Mouse (Mus musculus) heart, embryonic 14.5 days (tissue): ENCODE measurements around the gene Teddm2. TPM values are rescaled to one million over a fixed set of nuclear protein-coding genes. Genes with fewer than 3 reads are reported as not detected.

Experiments used
- ATAC-seq: fragments of 200-750 bp; cut with Nextera tagmentation; 2 replicates; pipeline ENCODE4 v1.8.0; 2017; ENCODE audit warnings: low read depth, moderate TSS enrichment; ENCODE audit not compliant: insufficient number of reproducible peaks, insufficient read depth, low FRiP score
- H3K27ac ChIP-seq, 2 experiments: fragments of 200-500 bp in 1 of 2; fragments of 300-500 bp in 1 of 2; sonication (generic) in 1 of 2; replicated peaks in 1 of 2; 2 replicates each; pipeline ENCODE4 v1.5.1; 2012 to 2014; ENCODE audit warnings: low read depth in 2 of 2, low read length in 2 of 2, control low read depth in 1 of 2, mild to moderate bottlenecking in 1 of 2, mixed read lengths in 1 of 2; ENCODE audit not compliant: control insufficient read depth in 1 of 2, insufficient read depth in 1 of 2
- H3K27me3 ChIP-seq: fragments of 300-500 bp; sonication (generic); 2 replicates; pipeline ENCODE4 v1.6.1; 2014; ENCODE audit warnings: mild to moderate bottlenecking, low read length, control low read depth; ENCODE audit not compliant: control insufficient read depth, insufficient read depth
- H3K36me3 ChIP-seq: fragments of 300-500 bp; sonication (generic); 2 replicates; pipeline ENCODE4 v1.6.1; 2014; ENCODE audit warnings: mild to moderate bottlenecking, control low read depth, low read length, mixed read lengths; ENCODE audit not compliant: control insufficient read depth, insufficient read depth
- H3K4me1 ChIP-seq, 2 experiments: fragments of 200-500 bp in 1 of 2; fragments of 300-500 bp in 1 of 2; sonication (generic) in 1 of 2; 2 replicates each; pipeline ENCODE4 v1.6.1; 2012 to 2014; ENCODE audit warnings: low read length in 2 of 2, control low read depth in 1 of 2, mixed read lengths in 1 of 2; ENCODE audit not compliant: control insufficient read depth in 2 of 2, insufficient read depth in 2 of 2
- H3K4me2 ChIP-seq: fragments of 300-500 bp; sonication (generic); 2 replicates; pipeline ENCODE4 v1.6.1; 2014; ENCODE audit warnings: mild to moderate bottlenecking, low read length
- H3K4me3 ChIP-seq, 2 experiments: fragments of 200-500 bp in 1 of 2; fragments of 300-500 bp in 1 of 2; sonication (generic) in 1 of 2; 2 replicates each; pipeline ENCODE4 v1.5.1; 2012 to 2014; ENCODE audit warnings: low read length in 2 of 2, mild to moderate bottlenecking in 2 of 2, control low read depth in 1 of 2, low read depth in 1 of 2, moderate library complexity in 1 of 2; ENCODE audit not compliant: control insufficient read depth in 1 of 2, insufficient read depth in 1 of 2
- H3K9ac ChIP-seq: fragments of 300-500 bp; sonication (generic); 2 replicates; pipeline ENCODE4 v1.6.1; 2014; ENCODE audit warnings: mild to moderate bottlenecking, low read length
- H3K9me3 ChIP-seq: fragments of 300-500 bp; sonication (generic); 2 replicates; pipeline ENCODE4 v1.6.1; 2016; ENCODE audit warnings: low read length, control low read depth; ENCODE audit not compliant: control insufficient read depth
- WGBS: fragments of 180-500 bp; shearing (Covaris S2); extraction: QIAGEN DNeasy Blood & Tissue Kit; methylation state at CpG from one replicate; pipeline ENCODE4 v1.1.7; 2014; 5-methylcytosine and 5-hydroxymethylcytosine counted together
- polyA plus RNA-seq: library from polyadenylated mRNA; unstranded; fragments of >200 nt; fragmentation: Nextera tagmentation; extraction: Ambion mirVana; gene quantifications from 2 replicates; pipeline ENCODE4 v1.2.1, GENCODE M21; 2014

The Teddm2 gene
- polyA plus RNA-seq, 1 experiment from 2014 or later, result 0.49 TPM

- no peaks in the 10 kb centered on the region for H3K27me3 ChIP-seq
- H3K4me2 ChIP-seq, result no peak overlapping the region
- no peak overlapping the region for H3K9ac ChIP-seq
- H3K27ac ChIP-seq, result no peak overlapping the region
- no peaks in the 10 kb centered on the region for H3K9me3 ChIP-seq
- no peak for ATAC-seq
- no peaks in the 10 kb centered on the region for H3K4me1 ChIP-seq
- peaks cover 43% of the 10 kb centered on the region for H3K36me3 ChIP-seq
- WGBS, result 85% methylated on average over 6 of the region's 6 CpGs
- no peak overlapping the region for H3K4me3 ChIP-seq
Observed at GRCm38 (mm10) chr1:153911276-153911795, 11.3 kb upstream of the Teddm2 start.

GRCm38 (mm10) chr1:153910423-153910822 lies 10.4 kb upstream of the Teddm2 start:
- no peaks in the 10 kb centered on the region for H3K9me3 ChIP-seq
- H3K36me3 ChIP-seq, result peaks cover 52% of the 10 kb centered on the region
- H3K4me2 ChIP-seq, result no peak overlapping the region
- no peak overlapping the region for H3K4me3 ChIP-seq
- no peaks in the 10 kb centered on the region for H3K27me3 ChIP-seq
- no peak overlapping the region for H3K9ac ChIP-seq
- no peak overlapping the region for H3K27ac ChIP-seq
- ATAC-seq, result no peak
- H3K4me1 ChIP-seq, result no peaks in the 10 kb centered on the region
- 84% methylated on average over 5 of the region's 5 CpGs for WGBS

GRCm38 (mm10) chr1:153909963-153910291 lies 9.9 kb upstream of the Teddm2 start:
- Histone ChIP-seq H3K36me3 (peaks cover 57% of the 10 kb centered on the region), H3K9me3 (no peaks in the 10 kb centered on the region), H3K4me1 (no peaks in the 10 kb centered on the region), H3K9ac (no peak overlapping the region), H3K27me3 (no peaks in the 10 kb centered on the region), H3K4me3 (no peak overlapping the region), H3K27ac (no peak overlapping the region), H3K4me2 (no peak overlapping the region)
- WGBS, result 77% methylated on average over 9 of the region's 9 CpGs
- ATAC-seq, result no peak

GRCm38 (mm10) chr1:153909213-153909962 lies 9.4 kb upstream of the Teddm2 start:
- no peak overlapping the region for H3K4me3 ChIP-seq
- no peaks in the 10 kb centered on the region for H3K4me1 ChIP-seq
- no peak overlapping the region for H3K9ac ChIP-seq
- ATAC-seq, result no peak
- no peak overlapping the region for H3K27ac ChIP-seq
- H3K27me3 ChIP-seq, result no peaks in the 10 kb centered on the region
- 75% methylated on average over 10 of the region's 10 CpGs for WGBS
- H3K36me3 ChIP-seq, result peaks cover 62% of the 10 kb centered on the region
- no peaks in the 10 kb centered on the region for H3K9me3 ChIP-seq
- no peak overlapping the region for H3K4me2 ChIP-seq

GRCm38 (mm10) chr1:153908741-153909140 lies 8.7 kb upstream of the Teddm2 start:
- Histone ChIP-seq H3K4me3 (no peak overlapping the region), H3K27me3 (no peaks in the 10 kb centered on the region), H3K27ac (no peak overlapping the region), H3K9ac (no peak overlapping the region), H3K4me1 (no peaks in the 10 kb centered on the region), H3K9me3 (no peaks in the 10 kb centered on the region), H3K4me2 (no peak overlapping the region), H3K36me3 (peaks cover 69% of the 10 kb centered on the region)
- over 99% methylated on average over 4 of the region's 4 CpGs for WGBS
- ATAC-seq, result no peak

- no peak overlapping the region for H3K4me2 ChIP-seq
- H3K4me3 ChIP-seq, result no peak overlapping the region
- H3K36me3 ChIP-seq, result peaks cover 74% of the 10 kb centered on the region
- H3K27ac ChIP-seq, result no peak overlapping the region
- no peaks in the 10 kb centered on the region for H3K27me3 ChIP-seq
- ATAC-seq, result no peak
- H3K4me1 ChIP-seq, result no peaks in the 10 kb centered on the region
- 87% methylated on average over 6 of the region's 6 CpGs for WGBS
- no peaks in the 10 kb centered on the region for H3K9me3 ChIP-seq
- H3K9ac ChIP-seq, result no peak overlapping the region
Observed at GRCm38 (mm10) chr1:153908208-153908607, 8.2 kb upstream of the Teddm2 start.

GRCm38 (mm10) chr1:153905884-153906283 lies 5.9 kb upstream of the Teddm2 start:
- H3K9me3 ChIP-seq, result no peaks in the 10 kb centered on the region
- H3K4me2 ChIP-seq, result no peak overlapping the region
- no peak overlapping the region for H3K4me3 ChIP-seq
- H3K27me3 ChIP-seq, result no peaks in the 10 kb centered on the region
- 80% methylated on average over 3 of the region's 3 CpGs for WGBS
- ATAC-seq, result no peak
- H3K9ac ChIP-seq, result no peak overlapping the region
- peaks cover 80% of the 10 kb centered on the region for H3K36me3 ChIP-seq
- H3K27ac ChIP-seq, result no peak overlapping the region
- H3K4me1 ChIP-seq, result peaks cover 5 to 12% of the 10 kb centered on the region in 2 experiments; a peak in 3 of 4 replicates

GRCm38 (mm10) chr1:153904236-153904635 lies 4.2 kb upstream of the Teddm2 start:
- H3K4me3 ChIP-seq, result no peak overlapping the region
- H3K27me3 ChIP-seq, result no peaks in the 10 kb centered on the region
- no peak overlapping the region for H3K27ac ChIP-seq
- no peak overlapping the region for H3K4me2 ChIP-seq
- peaks cover 5 to 12% of the 10 kb centered on the region in 2 experiments; a peak in 3 of 4 replicates for H3K4me1 ChIP-seq
- ATAC-seq, result no peak
- no peaks in the 10 kb centered on the region for H3K9me3 ChIP-seq
- peaks cover 67% of the 10 kb centered on the region for H3K36me3 ChIP-seq
- H3K9ac ChIP-seq, result no peak overlapping the region
- 96% methylated on average over 14 of the region's 14 CpGs for WGBS
